Mouse (Mus musculus) heart, embryonic 16.5 days (tissue): Measurements from ENCODE around the gene Serpinb9c. TPM values are rescaled to one million over a fixed set of nuclear protein-coding genes. Genes with fewer than 3 reads are reported as not detected.
"Not testable (repeated sequence)": the region's sequence is repeated elsewhere in the genome, so short reads cannot be mapped to it uniquely, and the experiment has no call there.

Source experiments
- ATAC-seq: fragments of 200-750 bp; cut with Nextera tagmentation; replicated peaks from 2 replicates; pipeline ENCODE4 v1.8.0; 2017; ENCODE audit warnings: moderate number of reproducible peaks; ENCODE audit not compliant: insufficient read depth, low FRiP score; ENCODE audit errors: extremely low read depth
- H3K27ac ChIP-seq: fragments of 300-500 bp; sonication (generic); 2 replicates; pipeline ENCODE4 v1.5.1; 2014; ENCODE audit warnings: mild to moderate bottlenecking, low read length, control low read depth, moderate library complexity
- H3K27me3 ChIP-seq: fragments of 300-500 bp; sonication (generic); 2 replicates; pipeline ENCODE4 v1.6.1; 2014; ENCODE audit warnings: low read length, mixed read lengths; ENCODE audit not compliant: control insufficient read depth, insufficient read depth
- H3K36me3 ChIP-seq: fragments of 300-500 bp; sonication (generic); 2 replicates; pipeline ENCODE4 v1.6.1; 2014; ENCODE audit not compliant: control insufficient read depth, insufficient read depth
- H3K4me1 ChIP-seq: fragments of 300-500 bp; sonication (generic); 2 replicates; pipeline ENCODE4 v1.6.1; 2014; ENCODE audit warnings: low read length, mixed read lengths; ENCODE audit not compliant: control insufficient read depth, insufficient read depth
- H3K4me2 ChIP-seq: fragments of 300-500 bp; sonication (generic); 2 replicates; pipeline ENCODE4 v1.6.1; 2014; ENCODE audit warnings: low read depth, mild to moderate bottlenecking, control low read depth, low read length
- H3K4me3 ChIP-seq: fragments of 300-500 bp; sonication (generic); 2 replicates; pipeline ENCODE4 v1.5.1; 2014; ENCODE audit warnings: mild to moderate bottlenecking, control low read depth, low read length
- H3K9ac ChIP-seq: fragments of 300-500 bp; sonication (generic); 2 replicates; pipeline ENCODE4 v1.6.1; 2014; ENCODE audit warnings: low read length, control low read depth
- H3K9me3 ChIP-seq: fragments of 300-500 bp; sonication (generic); replicated peaks from 2 replicates; pipeline ENCODE4 v1.6.1; 2016; ENCODE audit warnings: low read length; ENCODE audit not compliant: control insufficient read depth
- WGBS: fragments of 180-500 bp; shearing (Covaris S2); extraction: QIAGEN DNeasy Blood & Tissue Kit; methylation state at CpG from one replicate; pipeline ENCODE4 v1.1.7; 2014; 5-methylcytosine and 5-hydroxymethylcytosine counted together
- polyA plus RNA-seq: library from polyadenylated mRNA; unstranded; fragments of >200 nt; fragmentation: Nextera tagmentation; extraction: Ambion mirVana; gene quantifications from 2 replicates; pipeline ENCODE4 v1.2.1, GENCODE M21; 2015

The Serpinb9c gene
- not detected in 2 replicates for polyA plus RNA-seq

GRCm38 (mm10) chr13:33159642-33160041 lies at the start of gene Serpinb9c:
TSS of gene Serpinb9c (minus strand) at chr13:33159742.
- 74% methylated on average over 4 of the region's 4 CpGs for WGBS
- no peaks in the 10 kb centered on the region for H3K36me3 ChIP-seq
- no peaks in the 10 kb centered on the region for H3K9me3 ChIP-seq
- no peak for ATAC-seq
- H3K9ac ChIP-seq = no peak within 1 kb of the TSS
- no peaks in the 10 kb centered on the region for H3K27me3 ChIP-seq
- no peak within 1 kb of the TSS for H3K4me3 ChIP-seq
- H3K4me1 ChIP-seq = no peaks in the 10 kb centered on the region
- H3K4me2 ChIP-seq = no peak within 1 kb of the TSS
- H3K27ac ChIP-seq = no peak within 1 kb of the TSS

GRCm38 (mm10) chr13:33199740-33200139 lies 40.2 kb upstream of the Serpinb9c start:
- WGBS = 44% methylated on average over 2 of the region's 2 CpGs
- H3K4me1 ChIP-seq = no peaks in the 10 kb centered on the region
- no peak for ATAC-seq

GRCm38 (mm10) chr13:33192659-33193058 lies 33.1 kb upstream of the Serpinb9c start, which contains the start of gene Serpinb9d:
TSS of gene Serpinb9d (plus strand) at chr13:33192959.
- H3K4me3 ChIP-seq = no peak within 1 kb of the TSS
- no peak within 1 kb of the TSS for H3K9ac ChIP-seq
- H3K4me2 ChIP-seq = no peak within 1 kb of the TSS
- H3K36me3 ChIP-seq = no peaks in the 10 kb centered on the region
- no peak for ATAC-seq
- 72% methylated on average over 5 of the region's 5 CpGs for WGBS
- no peaks in the 10 kb centered on the region for H3K4me1 ChIP-seq
- H3K27me3 ChIP-seq = no peaks in the 10 kb centered on the region
- H3K9me3 ChIP-seq = no peaks in the 10 kb centered on the region
- H3K27ac ChIP-seq = no peak within 1 kb of the TSS

More at GRCm38 (mm10) chr13:33199740-33200139, 40.2 kb upstream of the Serpinb9c start:
- Histone ChIP-seq H3K9me3 (no peaks in the 10 kb centered on the region), H3K36me3 (no peaks in the 10 kb centered on the region), H3K27me3 (no peaks in the 10 kb centered on the region), H3K4me2 (no peak overlapping the region), H3K9ac (no peak overlapping the region), H3K4me3 (no peak overlapping the region), H3K27ac (no peak overlapping the region)

- H3K9ac ChIP-seq, H3K4me1 ChIP-seq, H3K27me3 ChIP-seq, H3K27ac ChIP-seq, ATAC-seq, H3K36me3 ChIP-seq, H3K4me2 ChIP-seq, H3K4me3 ChIP-seq, H3K9me3 ChIP-seq: not testable (repeated sequence)
- 79% methylated on average over 1 of the region's 1 CpGs for WGBS
These were observed 30.9 kb upstream of the Serpinb9c start for GRCm38 (mm10) chr13:33190486-33190885.

GRCm38 (mm10) chr13:33141435-33141834 lies 18.1 kb downstream of the Serpinb9c start:
- no peaks in the 10 kb centered on the region for H3K9me3 ChIP-seq
- no peak overlapping the region for H3K27ac ChIP-seq
- no peak overlapping the region for H3K9ac ChIP-seq
- H3K27me3 ChIP-seq = no peaks in the 10 kb centered on the region
- no peak overlapping the region for H3K4me3 ChIP-seq
- WGBS = 49% methylated on average over 3 of the region's 3 CpGs
- H3K4me1 ChIP-seq = no peaks in the 10 kb centered on the region
- no peak overlapping the region for H3K4me2 ChIP-seq
- no peak for ATAC-seq
- no peaks in the 10 kb centered on the region for H3K36me3 ChIP-seq

GRCm38 (mm10) chr13:33137717-33138116 lies 21.8 kb downstream of the Serpinb9c start:
- Histone ChIP-seq H3K36me3 (no peaks in the 10 kb centered on the region), H3K4me1 (no peaks in the 10 kb centered on the region), H3K27me3 (no peaks in the 10 kb centered on the region), H3K9ac (no peak overlapping the region), H3K27ac (no peak overlapping the region), H3K9me3 (no peaks in the 10 kb centered on the region), H3K4me3 (no peak overlapping the region), H3K4me2 (no peak overlapping the region)
- WGBS = 83% methylated on average over 2 of the region's 2 CpGs
- ATAC-seq = no peak

GRCm38 (mm10) chr13:33113054-33113453 lies 46.5 kb downstream of the Serpinb9c start:
- Histone ChIP-seq H3K27me3 (no peaks in the 10 kb centered on the region), H3K4me1 (no peaks in the 10 kb centered on the region), H3K4me2 (no peak overlapping the region), H3K9ac (no peak overlapping the region), H3K4me3 (no peak overlapping the region), H3K27ac (no peak overlapping the region), H3K36me3 (no peaks in the 10 kb centered on the region), H3K9me3 (no peaks in the 10 kb centered on the region)
- ATAC-seq = no peak
- 49% methylated on average over 3 of the region's 3 CpGs for WGBS

- Histone ChIP-seq H3K4me3 (no peak overlapping the region), H3K9me3 (no peaks in the 10 kb centered on the region), H3K4me2 (no peak overlapping the region), H3K27ac (no peak overlapping the region), H3K36me3 (no peaks in the 10 kb centered on the region), H3K9ac (no peak overlapping the region), H3K27me3 (no peaks in the 10 kb centered on the region), H3K4me1 (no peaks in the 10 kb centered on the region)
- ATAC-seq = no peak
These were observed 53.9 kb downstream of the Serpinb9c start for GRCm38 (mm10) chr13:33105626-33106025.
